Mouse (Mus musculus): ENCODE results near the gene Dcp1b. TPM values are rescaled to one million over a fixed set of nuclear protein-coding genes. Genes with fewer than 3 reads are reported as not detected.

Dcp1b gene
- polyA plus RNA-seq, 1 experiment from 2014 or later, result 12.1 TPM

DNA sequence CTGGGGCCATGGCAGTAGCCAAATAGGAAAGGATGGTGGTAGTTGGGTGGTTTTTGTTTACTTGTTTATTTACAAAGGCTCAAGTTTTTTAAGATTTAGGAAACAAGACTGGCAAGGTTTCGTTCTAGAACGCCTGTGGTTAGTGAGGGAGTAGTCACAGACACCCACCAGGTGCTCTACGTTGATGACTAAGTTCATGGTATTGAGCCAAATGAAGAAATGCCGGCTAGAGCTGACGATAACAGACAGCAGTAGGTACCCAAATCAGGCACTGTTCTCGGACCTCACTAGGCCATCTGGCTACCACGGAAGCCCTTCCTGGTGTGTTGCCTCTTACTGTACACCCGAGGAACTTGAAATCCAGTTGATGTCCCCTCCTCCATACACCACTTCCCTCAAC is 51.9 kb downstream of the Dcp1b start:
- H3K27me3 ChIP-seq (ENCODE audit: control insufficient read depth, insufficient read depth, low read length), result no peaks in the 10 kb centered on the region
- H3K4me1 ChIP-seq (replicated peaks; ENCODE audit: control insufficient read depth, insufficient read depth, low read length), result no peaks in the 10 kb centered on the region
- H3K27ac ChIP-seq (ENCODE audit: low read depth, low read length), result no peak overlapping the region
- H3K9ac ChIP-seq (ENCODE audit: low read length), result no peak overlapping the region
- no peak overlapping the region for H3K4me2 ChIP-seq (ENCODE audit: low read depth, low read length, severe bottlenecking)
- no peaks in the 10 kb centered on the region for H3K36me3 ChIP-seq (ENCODE audit: control insufficient read depth, insufficient read depth, low read length)
- no peaks in the 10 kb centered on the region for H3K9me3 ChIP-seq (ENCODE audit: control insufficient read depth, low read length)
- no peak overlapping the region for H3K4me3 ChIP-seq (ENCODE audit: low read depth, low read length)
- ATAC-seq (replicated peaks; ENCODE audit: low FRiP score) (no peak), DNase-seq (ENCODE audit: low spot score) (no peak)
- WGBS, result 92% methylated on average over 8 of the region's 8 CpGs

GRCm38 (mm10) chr6:119228861-119229603 is 54.0 kb downstream of the Dcp1b start:
- DNase-seq (ENCODE audit: low spot score) (peak; percentile 34), ATAC-seq (replicated peaks; ENCODE audit: low FRiP score) (no peak)

DNA sequence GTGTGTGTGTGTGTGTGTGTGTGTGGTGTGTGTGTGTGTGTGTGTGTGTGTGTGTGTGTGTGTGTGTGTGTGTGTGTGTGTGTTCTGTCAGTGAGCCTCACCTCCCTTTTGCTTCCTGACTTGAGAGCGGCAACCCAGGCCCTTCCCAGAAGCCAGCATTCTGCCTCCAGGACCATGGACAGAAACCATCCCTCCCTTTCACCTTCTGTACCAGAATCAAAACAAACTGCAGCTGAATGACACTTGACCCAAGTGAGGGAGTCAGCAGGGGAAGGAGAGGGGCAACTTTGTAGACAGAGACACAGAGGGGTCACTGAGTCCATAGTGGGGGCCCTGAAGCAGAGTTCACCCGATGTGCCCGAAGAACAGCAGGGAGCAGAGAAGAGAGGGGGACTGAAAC is 58.0 kb downstream of the Dcp1b start:
- ATAC-seq (replicated peaks; ENCODE audit: low FRiP score) (no peak), DNase-seq (ENCODE audit: low spot score) (no peak)
- Histone ChIP-seq H3K4me2 (ENCODE audit: low read depth, low read length, severe bottlenecking) (no peak overlapping the region), H3K9me3 (ENCODE audit: control insufficient read depth, low read length) (no peaks in the 10 kb centered on the region), H3K36me3 (ENCODE audit: control insufficient read depth, insufficient read depth, low read length) (no peaks in the 10 kb centered on the region), H3K4me3 (ENCODE audit: low read depth, low read length) (no peak overlapping the region), H3K27me3 (ENCODE audit: control insufficient read depth, insufficient read depth, low read length) (no peaks in the 10 kb centered on the region), H3K9ac (ENCODE audit: low read length) (no peak overlapping the region), H3K27ac (ENCODE audit: low read depth, low read length) (no peak overlapping the region), H3K4me1 (replicated peaks; ENCODE audit: control insufficient read depth, insufficient read depth, low read length) (no peaks in the 10 kb centered on the region; the same call in 1 of the 2 replicates)
- 46% methylated on average over 3 of the region's 3 CpGs for WGBS

More at GRCm38 (mm10) chr6:119228861-119229603, 54.0 kb downstream of the Dcp1b start:
- H3K4me1 ChIP-seq (replicated peaks; ENCODE audit: control insufficient read depth, insufficient read depth, low read length), result no peaks in the 10 kb centered on the region
- no peak overlapping the region for H3K27ac ChIP-seq (ENCODE audit: low read depth, low read length)
- no peak overlapping the region for H3K9ac ChIP-seq (ENCODE audit: low read length)
- H3K4me3 ChIP-seq (ENCODE audit: low read depth, low read length), result no peak overlapping the region
- H3K4me2 ChIP-seq (ENCODE audit: low read depth, low read length, severe bottlenecking), result no peak overlapping the region
- 82% methylated on average over 11 of the region's 11 CpGs for whole genome bisulfite sequencing
- no peaks in the 10 kb centered on the region for H3K36me3 ChIP-seq (ENCODE audit: control insufficient read depth, insufficient read depth, low read length)
- H3K27me3 ChIP-seq (ENCODE audit: control insufficient read depth, insufficient read depth, low read length), result no peaks in the 10 kb centered on the region
- no peaks in the 10 kb centered on the region for H3K9me3 ChIP-seq (ENCODE audit: control insufficient read depth, low read length)

DNA sequence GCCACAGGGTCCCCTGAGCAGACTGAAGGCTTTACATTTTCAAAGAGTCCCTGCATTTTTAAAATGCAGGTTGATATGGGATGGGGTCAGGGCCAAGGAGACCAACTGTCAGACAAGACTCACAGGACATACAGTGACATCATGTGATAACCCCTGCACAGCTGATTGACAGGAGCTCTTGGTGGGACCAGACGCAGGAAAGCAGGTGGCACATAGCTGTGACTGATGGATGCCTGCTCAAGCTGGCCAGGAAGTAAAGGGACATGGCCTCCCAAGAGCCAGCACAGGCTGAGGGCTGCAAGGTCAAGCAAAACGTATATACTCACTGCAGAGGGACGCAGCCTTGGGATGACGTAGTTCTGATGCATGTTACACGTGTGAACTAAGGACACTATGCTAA is 60.4 kb downstream of the Dcp1b start:
- WGBS, result 87% methylated on average over 5 of the region's 5 CpGs
- H3K9ac ChIP-seq (ENCODE audit: low read length), result no peak overlapping the region
- ATAC-seq (replicated peaks; ENCODE audit: low FRiP score), result no peak
- no peak overlapping the region for H3K4me3 ChIP-seq (ENCODE audit: low read depth, low read length)
- H3K27me3 ChIP-seq (ENCODE audit: control insufficient read depth, insufficient read depth, low read length), result no peaks in the 10 kb centered on the region
- DNase-seq (ENCODE audit: low spot score), result no peak
- H3K4me1 ChIP-seq (replicated peaks; ENCODE audit: control insufficient read depth, insufficient read depth, low read length), result no peaks in the 10 kb centered on the region; the same call in 1 of the 2 replicates
- H3K36me3 ChIP-seq (ENCODE audit: control insufficient read depth, insufficient read depth, low read length), result no peaks in the 10 kb centered on the region
- no peak overlapping the region for H3K27ac ChIP-seq (ENCODE audit: low read depth, low read length)
- H3K9me3 ChIP-seq (ENCODE audit: control insufficient read depth, low read length), result no peaks in the 10 kb centered on the region
- no peak overlapping the region for H3K4me2 ChIP-seq (ENCODE audit: low read depth, low read length, severe bottlenecking)

DNA sequence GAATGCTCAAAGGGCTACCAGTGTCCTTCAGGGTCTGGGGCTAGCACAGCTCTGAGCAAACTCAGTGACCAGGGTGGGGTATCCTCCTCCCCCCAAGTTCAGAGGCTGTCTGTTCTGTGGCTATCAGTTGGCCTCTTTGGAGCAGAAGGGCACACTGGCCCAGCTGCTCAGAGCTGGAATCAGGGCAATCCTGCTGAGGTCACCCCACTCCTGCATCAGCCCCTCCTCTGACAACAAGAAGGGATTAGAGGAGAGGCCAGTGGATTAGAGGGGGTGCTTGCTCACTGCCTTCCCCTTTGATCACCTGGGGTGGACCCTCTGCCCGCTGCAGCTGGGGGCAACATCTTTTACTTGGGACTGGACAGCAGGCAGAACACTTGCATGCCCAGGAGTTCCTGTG is 61.2 kb downstream of the Dcp1b start, which contains the start of gene Cacna2d4:
Gene Cacna2d4, plus strand, starts transcription at position 286 of the 400 bp plus-strand sequence.
- H3K36me3 ChIP-seq (ENCODE audit: control insufficient read depth, insufficient read depth, low read length), result no peaks in the 10 kb centered on the region
- DNase-seq (ENCODE audit: low spot score) (no peak), ATAC-seq (replicated peaks; ENCODE audit: low FRiP score) (no peak)
- H3K4me3 ChIP-seq (ENCODE audit: low read depth, low read length), result no peak within 1 kb of the TSS
- no peak within 1 kb of the TSS for H3K4me2 ChIP-seq (ENCODE audit: low read depth, low read length, severe bottlenecking)
- no peaks in the 10 kb centered on the region for H3K9me3 ChIP-seq (ENCODE audit: control insufficient read depth, low read length)
- no peaks in the 10 kb centered on the region for H3K27me3 ChIP-seq (ENCODE audit: control insufficient read depth, insufficient read depth, low read length)
- 67% methylated on average over 1 of the region's 1 CpGs for WGBS
- no peak within 1 kb of the TSS for H3K27ac ChIP-seq (ENCODE audit: low read depth, low read length)
- no peaks in the 10 kb centered on the region; the same call in 1 of the 2 replicates for H3K4me1 ChIP-seq (replicated peaks; ENCODE audit: control insufficient read depth, insufficient read depth, low read length)
- no peak within 1 kb of the TSS for H3K9ac ChIP-seq (ENCODE audit: low read length)

DNA sequence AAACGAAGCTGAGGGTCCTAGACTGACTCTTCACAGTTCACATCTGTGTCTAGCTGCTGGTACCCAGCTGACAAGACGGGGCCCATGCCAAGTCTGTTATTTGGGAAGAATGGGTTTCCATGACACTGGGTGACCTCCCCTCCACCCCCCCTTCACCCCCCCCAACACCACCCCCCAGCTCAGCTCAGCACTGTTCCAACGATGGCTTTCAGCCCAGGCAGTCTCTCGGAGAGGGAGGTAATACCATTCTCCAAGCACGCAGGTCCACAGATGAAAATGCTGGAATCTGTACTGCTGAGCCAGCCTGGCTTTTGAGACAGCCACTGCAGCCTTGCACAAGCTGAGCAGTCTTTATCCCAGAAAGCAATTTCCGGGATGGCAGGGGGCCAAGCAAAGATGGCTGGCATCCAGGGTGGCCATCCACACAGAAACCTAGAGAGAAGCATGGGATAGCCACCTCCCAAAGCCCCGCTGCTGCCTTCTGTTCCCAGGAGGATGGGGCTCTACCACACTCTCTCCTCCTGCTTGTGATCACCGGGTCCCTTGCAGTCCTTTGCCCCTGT is 62.5 kb downstream of the Dcp1b start:
- 66% methylated on average over 8 of the region's 8 CpGs for WGBS
- H3K27ac ChIP-seq (ENCODE audit: low read depth, low read length), result no peak overlapping the region
- no peak for ATAC-seq (replicated peaks; ENCODE audit: low FRiP score)

DNA sequence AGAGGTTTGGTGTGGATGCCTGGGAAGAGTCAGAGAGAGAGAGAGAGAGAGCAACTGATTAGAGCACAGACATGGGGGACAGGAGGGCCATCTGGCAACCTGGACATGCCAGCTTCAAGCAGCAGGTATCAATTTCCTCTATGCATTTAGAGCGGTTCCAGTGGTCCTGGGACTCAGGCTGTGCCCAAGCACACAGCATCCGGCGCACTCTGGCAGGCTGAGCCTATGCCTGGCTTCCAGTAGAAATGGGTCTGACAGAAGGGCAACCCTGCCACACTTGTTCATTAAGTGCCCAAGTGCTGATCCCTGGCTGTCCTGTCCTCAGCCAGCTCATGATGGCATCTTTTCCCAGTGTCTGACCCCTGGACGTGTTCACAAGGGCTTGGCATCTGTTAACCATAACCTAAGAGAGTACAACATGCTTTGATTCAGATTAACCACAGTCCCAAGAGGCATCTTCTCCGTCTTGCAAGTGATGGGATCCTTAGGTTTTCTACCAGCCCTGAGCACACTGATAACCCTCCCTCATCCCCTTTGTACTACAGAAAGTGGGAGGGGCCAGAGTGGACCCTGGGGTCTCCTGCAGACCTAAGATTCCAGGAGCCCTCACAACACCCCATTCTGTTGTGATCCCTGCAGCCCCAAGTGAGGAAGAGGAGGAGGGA is 64.4 kb downstream of the Dcp1b start:
- WGBS, result 87% methylated on average over 5 of the region's 5 CpGs
- H3K27ac ChIP-seq (ENCODE audit: low read depth, low read length), result no peak overlapping the region
- DNase-seq (ENCODE audit: low spot score), result no peak

More for the DNA sequence above, 62.5 kb downstream of the Dcp1b start:
- Histone ChIP-seq H3K4me2 (ENCODE audit: low read depth, low read length, severe bottlenecking) (no peak overlapping the region), H3K27me3 (ENCODE audit: control insufficient read depth, insufficient read depth, low read length) (no peaks in the 10 kb centered on the region), H3K9ac (ENCODE audit: low read length) (no peak overlapping the region), H3K4me1 (replicated peaks; ENCODE audit: control insufficient read depth, insufficient read depth, low read length) (no peaks in the 10 kb centered on the region; the same call in 1 of the 2 replicates), H3K36me3 (ENCODE audit: control insufficient read depth, insufficient read depth, low read length) (no peaks in the 10 kb centered on the region), H3K9me3 (ENCODE audit: control insufficient read depth, low read length) (no peaks in the 10 kb centered on the region), H3K4me3 (ENCODE audit: low read depth, low read length) (no peak overlapping the region)
- no peak for DNase-seq (ENCODE audit: low spot score)

DNA sequence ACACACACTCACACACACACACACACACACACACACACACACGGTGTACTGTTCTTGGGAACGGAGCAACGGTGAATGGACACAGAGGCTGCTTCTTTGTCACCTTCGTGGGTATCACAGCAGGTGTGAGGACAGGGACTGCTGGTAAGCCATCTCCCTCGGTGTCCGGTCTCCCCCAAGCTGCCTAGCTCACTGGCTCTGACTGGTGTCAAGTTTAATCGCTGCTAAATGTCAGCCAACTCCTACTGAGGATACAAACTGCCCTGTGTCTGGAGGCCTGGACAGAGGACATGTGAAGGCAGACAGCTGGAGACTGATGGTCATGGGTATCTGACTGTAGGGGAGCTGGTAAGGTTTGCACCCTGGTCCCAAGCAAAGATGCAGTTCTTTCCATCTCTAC is 65.2 kb downstream of the Dcp1b start:
- H3K9me3 ChIP-seq (ENCODE audit: control insufficient read depth, low read length), result no peaks in the 10 kb centered on the region
- H3K27me3 ChIP-seq (ENCODE audit: control insufficient read depth, insufficient read depth, low read length), result no peaks in the 10 kb centered on the region
- no peaks in the 10 kb centered on the region for H3K36me3 ChIP-seq (ENCODE audit: control insufficient read depth, insufficient read depth, low read length)
- no peak overlapping the region for H3K4me3 ChIP-seq (ENCODE audit: low read depth, low read length)
- ATAC-seq (replicated peaks; ENCODE audit: low FRiP score), result no peak
- no peak overlapping the region for H3K4me2 ChIP-seq (ENCODE audit: low read depth, low read length, severe bottlenecking)
- H3K4me1 ChIP-seq (replicated peaks; ENCODE audit: control insufficient read depth, insufficient read depth, low read length), result no peaks in the 10 kb centered on the region; the same call in 1 of the 2 replicates
- no peak overlapping the region for H3K27ac ChIP-seq (ENCODE audit: low read depth, low read length)
- WGBS, result 78% methylated on average over 7 of the region's 7 CpGs
- H3K9ac ChIP-seq (ENCODE audit: low read length), result no peak overlapping the region
- no peak for DNase-seq (ENCODE audit: low spot score)

More for the DNA sequence above, 64.4 kb downstream of the Dcp1b start:
- H3K9ac ChIP-seq (ENCODE audit: low read length), result no peak overlapping the region
- no peak for ATAC-seq (replicated peaks; ENCODE audit: low FRiP score)
- no peak overlapping the region for H3K4me2 ChIP-seq (ENCODE audit: low read depth, low read length, severe bottlenecking)
- no peak overlapping the region for H3K4me3 ChIP-seq (ENCODE audit: low read depth, low read length)
- no peaks in the 10 kb centered on the region for H3K27me3 ChIP-seq (ENCODE audit: control insufficient read depth, insufficient read depth, low read length)
- no peaks in the 10 kb centered on the region for H3K9me3 ChIP-seq (ENCODE audit: control insufficient read depth, low read length)
- no peaks in the 10 kb centered on the region; the same call in 1 of the 2 replicates for H3K4me1 ChIP-seq (replicated peaks; ENCODE audit: control insufficient read depth, insufficient read depth, low read length)
- H3K36me3 ChIP-seq (ENCODE audit: control insufficient read depth, insufficient read depth, low read length), result no peaks in the 10 kb centered on the region

All from forebrain, embryonic 11.5 days (tissue).